Mouse (Mus musculus) heart, postnatal 4 days (tissue): ENCODE data around the gene Cntn6. TPM values are rescaled to one million over a fixed set of nuclear protein-coding genes. Genes with fewer than 3 reads are reported as not detected.

Experiments used
- DNase-seq: peaks from one replicate; pipeline ENCODE4 v3.0.0; 2021
- total RNA-seq, 2 experiments: library from RNA; stranded (reverse); gene quantifications; 2 replicates each; pipeline ENCODE4 v1.2.3; 2021

The Cntn6 gene
- total RNA-seq, 2 experiments from 2014 or later = not detected

GRCm38 (mm10) chr6:104761226-104761625, 268.6 kb downstream of the Cntn6 start:
- no peak for DNase-seq

- DNase-seq = no peak
These were observed 291.3 kb downstream of the Cntn6 start for GRCm38 (mm10) chr6:104783891-104784290.

GRCm38 (mm10) chr6:104787502-104787901, 294.9 kb downstream of the Cntn6 start:
- no peak for DNase-seq

GRCm38 (mm10) chr6:104808526-104808925, 315.9 kb downstream of the Cntn6 start:
- DNase-seq = no peak

GRCm38 (mm10) chr6:104815610-104816009, 323.0 kb downstream of the Cntn6 start:
- DNase-seq = no peak

GRCm38 (mm10) chr6:104879711-104880110, 387.1 kb downstream of the Cntn6 start:
- DNase-seq = no peak

- no peak for DNase-seq
These were observed 391.4 kb downstream of the Cntn6 start for GRCm38 (mm10) chr6:104884021-104884420.

- DNase-seq = no peak
These were observed 393.2 kb downstream of the Cntn6 start for GRCm38 (mm10) chr6:104885829-104886228.

GRCm38 (mm10) chr6:104891071-104891470, 398.5 kb downstream of the Cntn6 start:
- no peak for DNase-seq
